Mouse (Mus musculus): Measurements from ENCODE around the gene Hoxc5.

Gene Hoxc5

GRCm38 (mm10) chr15:102988078-102988477, 20.8 kb downstream of the Hoxc5 start:
- DNase-seq (ENCODE audit: inconsistent age in 2 of 2, low spot score in 1 of 2) = peak in 1 of 2 experiments; percentile 25

- DNase-seq (ENCODE audit: inconsistent age in 2 of 2, low spot score in 1 of 2) = peak; percentile 70 to 89
Observed at GRCm38 (mm10) chr15:102990461-102991397, 23.5 kb downstream of the Hoxc5 start, which contains the start of gene Hoxc8. Gene Hoxc8, plus strand, starts transcription at chr15:102990607.

- peak; percentile 34 to 81 for DNase-seq (ENCODE audit: inconsistent age in 2 of 2, low spot score in 1 of 2)
Observed at GRCm38 (mm10) chr15:102991782-102992181, 24.5 kb downstream of the Hoxc5 start.

GRCm38 (mm10) chr15:102992206-102992605, 25.0 kb downstream of the Hoxc5 start:
- peak; percentile 43 to 82 for DNase-seq (ENCODE audit: inconsistent age in 2 of 2, low spot score in 1 of 2)

GRCm38 (mm10) chr15:102992863-102993262, 25.6 kb downstream of the Hoxc5 start:
- DNase-seq (ENCODE audit: inconsistent age in 2 of 2, low spot score in 1 of 2) = peak in 1 of 2 experiments; percentile 52

- DNase-seq (ENCODE audit: inconsistent age in 2 of 2, low spot score in 1 of 2) = peak in 1 of 2 experiments; percentile 61
Observed at GRCm38 (mm10) chr15:102996548-102996947, 29.3 kb downstream of the Hoxc5 start.

GRCm38 (mm10) chr15:102997431-102997830, 30.2 kb downstream of the Hoxc5 start:
- peak in 1 of 2 experiments; percentile 69 for DNase-seq (ENCODE audit: inconsistent age in 2 of 2, low spot score in 1 of 2)

- DNase-seq (ENCODE audit: inconsistent age in 2 of 2, low spot score in 1 of 2) = peak; percentile 74 to 89
Observed at GRCm38 (mm10) chr15:102997939-102998355, 30.7 kb downstream of the Hoxc5 start, which contains the start of gene Hoxc6. Gene Hoxc6, plus strand, starts transcription at chr15:102998257.

- no peak for DNase-seq (ENCODE audit: inconsistent age in 2 of 2, low spot score in 1 of 2)
Observed at GRCm38 (mm10) chr15:102998608-102999182, 31.5 kb downstream of the Hoxc5 start.

GRCm38 (mm10) chr15:102999183-102999831, 32.1 kb downstream of the Hoxc5 start:
- DNase-seq (ENCODE audit: inconsistent age in 2 of 2, low spot score in 1 of 2) = peak; percentile 93 to 96

- DNase-seq (ENCODE audit: inconsistent age in 2 of 2, low spot score in 1 of 2) = peak in 1 of 2 experiments; percentile 62
Observed at GRCm38 (mm10) chr15:102999955-103000354, 32.7 kb downstream of the Hoxc5 start.

GRCm38 (mm10) chr15:103000501-103000901, 33.3 kb downstream of the Hoxc5 start:
- peak; percentile 60 to 89 for DNase-seq (ENCODE audit: inconsistent age in 2 of 2, low spot score in 1 of 2)

- peak; percentile 38 to 86 for DNase-seq (ENCODE audit: inconsistent age in 2 of 2, low spot score in 1 of 2)
Observed at GRCm38 (mm10) chr15:103001370-103001769, 34.1 kb downstream of the Hoxc5 start.

- peak; percentile 53 to 83 for DNase-seq (ENCODE audit: inconsistent age in 2 of 2, low spot score in 1 of 2)
Observed at GRCm38 (mm10) chr15:103002156-103002555, 34.9 kb downstream of the Hoxc5 start.

GRCm38 (mm10) chr15:103002821-103003448, 35.7 kb downstream of the Hoxc5 start:
- DNase-seq (ENCODE audit: inconsistent age in 2 of 2, low spot score in 1 of 2) = peak in 1 of 2 experiments; percentile 76

- DNase-seq (ENCODE audit: inconsistent age in 2 of 2, low spot score in 1 of 2) = peak; percentile 71 to 90
Observed at GRCm38 (mm10) chr15:103005308-103005707, 38.1 kb downstream of the Hoxc5 start.

- peak in 1 of 2 experiments; percentile 85 for DNase-seq (ENCODE audit: inconsistent age in 2 of 2, low spot score in 1 of 2)
Observed at GRCm38 (mm10) chr15:103005797-103006196, 38.6 kb downstream of the Hoxc5 start.

GRCm38 (mm10) chr15:103006326-103006725, 39.1 kb downstream of the Hoxc5 start:
- no peak for DNase-seq (ENCODE audit: inconsistent age in 2 of 2, low spot score in 1 of 2)

GRCm38 (mm10) chr15:103009265-103010111, 42.2 kb downstream of the Hoxc5 start:
- peak; percentile 68 to 93 for DNase-seq (ENCODE audit: inconsistent age in 2 of 2, low spot score in 1 of 2)
